ENCODE assay signal across 8 mouse cellular contexts in genomic region chr7:37563171-37563574, GRCm38 (mm10).
A peak's percentile ranks its signal among the peaks of the same experiment; 100 is the strongest.
DNase-seq lines count a peak whose midpoint lies in the region; ATAC-seq and TF ChIP-seq lines count a peak whose summit lies in the region.

No protein-coding gene starts in this region.

- 19% methylated on average over 8 of the region's 8 CpGs for WGBS in heart, postnatal 0 days
- 9% methylated on average over 8 of the region's 8 CpGs for WGBS in stomach, embryonic 15.5 days

- no peak overlapping the region; the same call in 1 of the 2 replicates for H3K9ac ChIP-seq in heart, postnatal 0 days (replicated peaks; ENCODE audit: low read depth, low read length)
- no peak overlapping the region for H3K9ac ChIP-seq in stomach, embryonic 15.5 days

- H3K4me1 ChIP-seq in embryonic fibroblast, embryonic 13.5 days (ENCODE audit: control insufficient read depth, insufficient read depth, low read length): 0 out of 2 replicates have a peak, but pooled peaks cover 4% of the 10 kb centered on the region
- H3K4me1 ChIP-seq in heart, postnatal 0 days (ENCODE audit: control insufficient read depth, insufficient read depth): peaks cover 7% of the 10 kb centered on the region; the same call in 1 of the 2 replicates
- peaks cover 8% of the 10 kb centered on the region for H3K4me1 ChIP-seq in stomach, embryonic 15.5 days

- DNase-seq in right cerebral cortex, postnatal 10 days (ENCODE audit: low spot score in 2 of 2): peak; percentile 48 to 53
- no peak for DNase-seq in right cerebral cortex, postnatal 4 days
- DNase-seq in heart, postnatal 0 days (ENCODE audit: low spot score): peak; percentile 79
- peak; percentile 69 for DNase-seq in kidney, postnatal 10 days
- peak; percentile 37 for DNase-seq in lung, postnatal 14 days
- DNase-seq in right cerebral cortex, postnatal 36 days (ENCODE audit: low spot score in 2 of 2): no peak

- ATAC-seq in heart, postnatal 0 days (ENCODE audit: insufficient read depth, low read depth): peak; percentile 82
- ATAC-seq in stomach, embryonic 15.5 days (ENCODE audit: insufficient read depth, low FRiP score, low read depth): peak; percentile 51; the same call in 1 of the 2 replicates

- H3K27me3 ChIP-seq in heart, postnatal 0 days (ENCODE audit: control insufficient read depth, insufficient read depth, low read length): no peaks in the 10 kb centered on the region
- no peaks in the 10 kb centered on the region for H3K27me3 ChIP-seq in stomach, embryonic 15.5 days (replicated peaks)

- H3K9me3 ChIP-seq in heart, postnatal 0 days (replicated peaks; ENCODE audit: control insufficient read depth, low read length): no peaks in the 10 kb centered on the region
- H3K9me3 ChIP-seq in stomach, embryonic 15.5 days: no peaks in the 10 kb centered on the region

- TF ChIP-seq CTCF in embryonic fibroblast, embryonic 13.5 days (IDR thresholded peaks at IDR 0.05; ENCODE audit: borderline replicate concordance, insufficient read depth, low read length): no peak
- TF ChIP-seq CTCF in heart, postnatal 0 days (IDR thresholded peaks at IDR 0.05; ENCODE audit: low read depth): no peak

- H3K4me2 ChIP-seq in heart, postnatal 0 days (ENCODE audit: low read depth, low read length): peak overlapping the region; percentile 60
- peak overlapping the region; percentile 55 for H3K4me2 ChIP-seq in stomach, embryonic 15.5 days

- H3K36me3 ChIP-seq in heart, postnatal 0 days (replicated peaks; ENCODE audit: control insufficient read depth, insufficient read depth, low read length): no peaks in the 10 kb centered on the region
- no peaks in the 10 kb centered on the region for H3K36me3 ChIP-seq in stomach, embryonic 15.5 days

- no peak overlapping the region; the same call in 1 of the 2 replicates for H3K27ac ChIP-seq in embryonic fibroblast, embryonic 13.5 days (ENCODE audit: insufficient read depth, low read length)
- peak overlapping the region; percentile 83 for H3K27ac ChIP-seq in heart, postnatal 0 days (ENCODE audit: low read depth)
- peak overlapping the region; percentile 84 for H3K27ac ChIP-seq in stomach, embryonic 15.5 days

- no peak for TF ChIP-seq POLR2A in embryonic fibroblast, embryonic 13.5 days (IDR thresholded peaks at IDR 0.05; ENCODE audit: low read depth, low read length)

- no peak for TF ChIP-seq EP300 in heart, postnatal 0 days (IDR thresholded peaks at IDR 0.05; ENCODE audit: low read depth)

- 0 out of 2 replicates have a peak overlapping the region, but pooled peaks have one; percentile 0 for H3K4me3 ChIP-seq in embryonic fibroblast, embryonic 13.5 days (ENCODE audit: insufficient read depth, low read length)
- peak overlapping the region; percentile 43 for H3K4me3 ChIP-seq in heart, postnatal 0 days (ENCODE audit: low read depth, low read length)
- H3K4me3 ChIP-seq in stomach, embryonic 15.5 days (replicated peaks): peak overlapping the region; percentile 26

Comparison
In these comparisons a context has a peak if more than half of its experiments do, and no peak if none do; other contexts are left out.
1. DNase-seq: peak in right cerebral cortex, postnatal 10 days (2 of 2), heart, postnatal 0 days (single experiment), kidney, postnatal 10 days (single experiment) and lung, postnatal 14 days (single experiment); none in right cerebral cortex, postnatal 4 days (single experiment) and right cerebral cortex, postnatal 36 days (0 of 2).
2. Peak in every context shown above with its lines, with median percentiles within 50 percentile points of each other: H3K4me3 ChIP-seq.